Mouse (Mus musculus): ENCODE data around the gene Nexn.

GRCm38 (mm10) chr3:152288276-152288675, 22.1 kb upstream of the Nexn start:
- TF ChIP-seq CTCF (IDR thresholded peaks at IDR 0.05; ENCODE audit: borderline replicate concordance, insufficient read depth, low read depth, low read length): no peak
- no peak for TF ChIP-seq POLR2A (IDR thresholded peaks at IDR 0.05; ENCODE audit: borderline replicate concordance, insufficient read depth, low read length)
